Mouse (Mus musculus): ENCODE results near the gene Lgr4. TPM values are rescaled to one million over a fixed set of nuclear protein-coding genes. Genes with fewer than 3 reads are reported as not detected.

Gene Lgr4
- total RNA-seq, 1 experiment = 68.9 TPM

DNA sequence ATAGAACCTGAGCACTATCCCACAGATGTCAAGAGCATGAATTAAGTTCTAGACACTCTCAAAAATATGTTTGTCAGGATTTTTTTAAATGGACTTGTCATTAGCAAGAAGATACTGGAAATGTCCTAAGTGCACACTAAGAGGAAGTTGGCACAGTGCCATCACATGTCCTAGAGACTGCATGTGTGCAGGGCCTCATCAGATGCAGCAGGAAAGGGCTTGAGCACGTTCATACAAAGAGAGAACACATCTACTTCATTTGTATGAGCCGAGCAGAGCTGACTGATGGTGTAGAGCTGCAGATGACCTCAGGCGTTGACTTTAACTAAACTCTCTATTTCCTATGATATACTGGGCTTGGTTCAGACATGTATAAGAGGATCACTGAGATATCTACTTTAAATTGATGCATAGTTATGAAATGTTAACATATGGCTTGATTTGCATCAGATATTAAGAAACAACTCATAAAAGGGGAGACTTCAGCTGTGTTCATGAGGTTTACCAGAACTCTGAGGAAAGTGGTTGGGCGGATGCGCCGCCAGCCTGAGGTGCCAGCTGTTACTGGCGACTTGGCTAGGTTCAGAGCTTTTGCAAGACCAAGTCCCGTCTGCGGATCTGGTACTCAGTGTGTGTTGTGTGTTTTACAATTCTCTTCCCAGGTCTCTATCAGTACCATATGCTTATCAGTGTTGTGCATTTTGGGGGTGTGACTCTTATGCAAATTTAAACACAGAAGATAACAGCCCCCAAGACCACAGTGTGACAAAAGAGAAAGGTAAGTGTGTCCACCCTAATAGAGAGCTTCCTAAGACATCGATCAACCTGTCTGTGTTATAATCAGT is 90.2 kb downstream of the Lgr4 start:
- in situ Hi-C loops (cut with MboI; ENCODE audit: low sequenced_read_pairs in 2 of 2, unreplicated experiment in 2 of 2) = no loop called here
- no peak overlapping the region for H3K9ac ChIP-seq (ENCODE audit: insufficient read depth, low read depth, low read length, poor library complexity, severe bottlenecking)
- H3K4me3 ChIP-seq (ENCODE audit: insufficient read depth in 1 of 2, low read depth in 1 of 2, low read length in 2 of 2, poor library complexity in 1 of 2, severe bottlenecking in 1 of 2) = no peak overlapping the region
- H3K36me3 ChIP-seq (ENCODE audit: control insufficient read depth, insufficient read depth, low read length, poor library complexity, severe bottlenecking) = peaks cover 27% of the 10 kb centered on the region
- H3K4me1 ChIP-seq (ENCODE audit: control insufficient read depth in 2 of 2, insufficient read depth in 2 of 2, low read length in 2 of 2, poor library complexity in 1 of 2) = 0 out of 4 replicates have a peak, but pooled peaks cover 0 to 2% of the 10 kb centered on the region in 2 experiments
- H3K9me3 ChIP-seq (ENCODE audit: control insufficient read depth, insufficient read depth, low read depth, low read length) = no peaks in the 10 kb centered on the region
- no peak overlapping the region for H3K27ac ChIP-seq (ENCODE audit: insufficient read depth, low read depth, low read length, poor library complexity, severe bottlenecking)
- TF ChIP-seq MAFK (IDR thresholded peaks at IDR 0.05; ENCODE audit: insufficient read depth, low read depth, low read length) (no peak), ZNF384 (IDR thresholded peaks at IDR 0.05; ENCODE audit: low read depth, low read length) (no peak), CHD2 (IDR thresholded peaks at IDR 0.05; ENCODE audit: low read depth, low read length) (no peak), HCFC1 (IDR thresholded peaks at IDR 0.05; ENCODE audit: borderline replicate concordance, insufficient read depth, low read length) (no peak), ZC3H11A (IDR thresholded peaks at IDR 0.05; ENCODE audit: borderline replicate concordance, low read depth, low read length) (no peak)
- DNase-seq (ENCODE audit: low read depth, low spot score) = no peak

DNA sequence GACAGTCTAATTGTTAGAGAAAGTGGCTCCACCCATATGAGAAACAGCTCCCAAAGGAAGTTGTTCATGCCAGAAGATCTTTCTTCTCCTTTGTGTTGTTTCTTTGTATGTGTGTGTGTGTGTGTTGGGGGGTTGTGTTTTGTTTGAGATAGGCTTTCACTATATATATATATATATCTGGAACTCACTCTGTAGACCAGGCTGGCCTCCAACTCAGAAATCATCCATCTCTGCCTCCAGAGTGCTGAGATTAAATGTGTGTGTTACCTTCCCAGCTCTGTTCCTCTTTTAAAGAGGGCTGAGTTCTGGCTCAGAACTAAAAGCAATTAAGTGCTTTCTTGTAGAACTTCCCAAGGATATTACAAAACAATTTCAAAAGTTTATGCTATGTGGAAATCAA is 92.0 kb downstream of the Lgr4 start:
- no peak overlapping the region for H3K9ac ChIP-seq (ENCODE audit: insufficient read depth, low read depth, low read length, poor library complexity, severe bottlenecking)
- no peaks in the 10 kb centered on the region for H3K9me3 ChIP-seq (ENCODE audit: control insufficient read depth, insufficient read depth, low read depth, low read length)
- no peak overlapping the region for H3K4me3 ChIP-seq (ENCODE audit: insufficient read depth in 1 of 2, low read depth in 1 of 2, low read length in 2 of 2, poor library complexity in 1 of 2, severe bottlenecking in 1 of 2)
- no peak for DNase-seq (ENCODE audit: low read depth, low spot score)
- no peak overlapping the region for H3K27ac ChIP-seq (ENCODE audit: insufficient read depth, low read depth, low read length, poor library complexity, severe bottlenecking)
- H3K36me3 ChIP-seq (ENCODE audit: control insufficient read depth, insufficient read depth, low read length, poor library complexity, severe bottlenecking) = peaks cover 27% of the 10 kb centered on the region
- TF ChIP-seq ZC3H11A (IDR thresholded peaks at IDR 0.05; ENCODE audit: borderline replicate concordance, low read depth, low read length) = no peak
- no peak for TF ChIP-seq MAFK (IDR thresholded peaks at IDR 0.05; ENCODE audit: insufficient read depth, low read depth, low read length)
- TF ChIP-seq HCFC1 (IDR thresholded peaks at IDR 0.05; ENCODE audit: borderline replicate concordance, insufficient read depth, low read length) = no peak
- no peak for TF ChIP-seq CHD2 (IDR thresholded peaks at IDR 0.05; ENCODE audit: low read depth, low read length)
- no peak for TF ChIP-seq ZNF384 (IDR thresholded peaks at IDR 0.05; ENCODE audit: low read depth, low read length)
- 0 out of 4 replicates have a peak, but pooled peaks cover 0 to 2% of the 10 kb centered on the region in 2 experiments for H3K4me1 ChIP-seq (ENCODE audit: control insufficient read depth in 2 of 2, insufficient read depth in 2 of 2, low read length in 2 of 2, poor library complexity in 1 of 2)
- in situ Hi-C loops (cut with MboI; ENCODE audit: low sequenced_read_pairs in 2 of 2, unreplicated experiment in 2 of 2) = no loop called here

DNA sequence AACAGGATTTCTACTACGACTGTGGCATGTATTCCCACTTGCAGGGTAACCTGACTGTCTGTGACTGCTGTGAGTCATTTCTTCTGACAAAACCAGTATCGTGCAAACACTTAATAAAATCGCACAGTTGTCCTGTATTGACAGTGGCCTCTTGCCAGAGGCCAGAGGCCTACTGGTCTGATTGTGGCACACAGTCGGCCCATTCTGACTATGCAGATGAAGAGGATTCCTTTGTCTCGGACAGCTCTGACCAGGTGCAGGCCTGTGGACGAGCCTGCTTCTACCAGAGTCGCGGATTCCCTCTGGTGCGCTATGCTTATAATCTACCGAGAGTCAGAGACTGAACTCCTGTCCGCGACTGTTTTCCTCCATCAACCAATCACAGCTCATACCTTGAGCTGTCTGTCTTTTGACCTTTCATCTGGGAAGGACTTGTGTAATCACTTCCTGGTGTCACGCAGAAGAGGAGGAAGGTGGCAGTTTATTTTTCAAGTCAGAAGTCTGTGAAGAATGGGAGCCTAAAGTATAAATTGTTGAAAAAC is 94.8 kb downstream of the Lgr4 start:
- no peak for TF ChIP-seq ZNF384 (IDR thresholded peaks at IDR 0.05; ENCODE audit: low read depth, low read length)
- no peak for TF ChIP-seq HCFC1 (IDR thresholded peaks at IDR 0.05; ENCODE audit: borderline replicate concordance, insufficient read depth, low read length)
- TF ChIP-seq ZC3H11A (IDR thresholded peaks at IDR 0.05; ENCODE audit: borderline replicate concordance, low read depth, low read length) = no peak
- no peak for TF ChIP-seq CHD2 (IDR thresholded peaks at IDR 0.05; ENCODE audit: low read depth, low read length)
- TF ChIP-seq MAFK (IDR thresholded peaks at IDR 0.05; ENCODE audit: insufficient read depth, low read depth, low read length) = no peak
- Histone ChIP-seq H3K9ac (ENCODE audit: insufficient read depth, low read depth, low read length, poor library complexity, severe bottlenecking) (peak overlapping the region; percentile 8; the same call in 1 of the 2 replicates), H3K27ac (ENCODE audit: insufficient read depth, low read depth, low read length, poor library complexity, severe bottlenecking) (no peak overlapping the region), H3K4me1 (ENCODE audit: control insufficient read depth in 2 of 2, insufficient read depth in 2 of 2, low read length in 2 of 2, poor library complexity in 1 of 2) (0 out of 4 replicates have a peak, but pooled peaks cover 0 to 2% of the 10 kb centered on the region in 2 experiments), H3K9me3 (ENCODE audit: control insufficient read depth, insufficient read depth, low read depth, low read length) (no peaks in the 10 kb centered on the region), H3K4me3 (ENCODE audit: insufficient read depth in 1 of 2, low read depth in 1 of 2, low read length in 2 of 2, poor library complexity in 1 of 2, severe bottlenecking in 1 of 2) (peak overlapping the region in 1 of 2 experiments; percentile 22; a peak in 1 of 4 replicates), H3K36me3 (ENCODE audit: control insufficient read depth, insufficient read depth, low read length, poor library complexity, severe bottlenecking) (peaks cover 20% of the 10 kb centered on the region)
- peak; percentile 15 for DNase-seq (ENCODE audit: low read depth, low spot score)
- in situ Hi-C loops (cut with MboI; ENCODE audit: low sequenced_read_pairs in 2 of 2, unreplicated experiment in 2 of 2) = no loop called here

DNA sequence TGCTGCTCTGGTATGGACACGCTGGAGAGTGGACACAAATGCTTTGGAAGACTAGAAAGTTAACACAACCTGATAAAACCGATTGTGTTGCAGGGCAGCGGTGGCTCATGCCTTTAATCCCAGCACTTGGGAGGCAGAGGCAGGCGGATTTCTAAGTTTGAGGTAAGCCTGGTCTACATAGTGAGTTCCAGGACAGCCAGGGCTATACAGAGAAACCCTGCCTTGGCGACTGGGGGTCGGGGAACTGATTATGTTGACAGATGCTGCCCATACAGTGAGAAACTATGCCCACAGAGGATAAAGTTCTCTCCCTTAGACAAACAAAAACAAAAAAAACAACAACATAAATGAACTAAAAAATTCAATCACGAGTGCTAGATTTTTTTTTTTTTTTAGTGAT is 99.6 kb downstream of the Lgr4 start:
- peaks cover 5% of the 10 kb centered on the region; the same call in 1 of the 2 replicates for H3K36me3 ChIP-seq (ENCODE audit: control insufficient read depth, insufficient read depth, low read length, poor library complexity, severe bottlenecking)
- H3K27ac ChIP-seq (ENCODE audit: insufficient read depth, low read depth, low read length, poor library complexity, severe bottlenecking) = no peak overlapping the region
- no peak overlapping the region for H3K9ac ChIP-seq (ENCODE audit: insufficient read depth, low read depth, low read length, poor library complexity, severe bottlenecking)
- peak overlapping the region in 1 of 2 experiments; percentile 54; a peak in 2 of 4 replicates for H3K4me3 ChIP-seq (ENCODE audit: insufficient read depth in 1 of 2, low read depth in 1 of 2, low read length in 2 of 2, poor library complexity in 1 of 2, severe bottlenecking in 1 of 2)
- in situ Hi-C loops (cut with MboI; ENCODE audit: low sequenced_read_pairs in 2 of 2, unreplicated experiment in 2 of 2) = no loop called here
- no peak for DNase-seq (ENCODE audit: low read depth, low spot score)
- H3K4me1 ChIP-seq (ENCODE audit: control insufficient read depth in 2 of 2, insufficient read depth in 2 of 2, low read length in 2 of 2, poor library complexity in 1 of 2) = 0 out of 4 replicates have a peak, but pooled peaks cover 0 to under 1% of the 10 kb centered on the region in 2 experiments
- no peak for TF ChIP-seq ZNF384 (IDR thresholded peaks at IDR 0.05; ENCODE audit: low read depth, low read length)
- TF ChIP-seq ZC3H11A (IDR thresholded peaks at IDR 0.05; ENCODE audit: borderline replicate concordance, low read depth, low read length) = no peak
- TF ChIP-seq CHD2 (IDR thresholded peaks at IDR 0.05; ENCODE audit: low read depth, low read length) = no peak
- TF ChIP-seq HCFC1 (IDR thresholded peaks at IDR 0.05; ENCODE audit: borderline replicate concordance, insufficient read depth, low read length) = no peak
- no peak for TF ChIP-seq MAFK (IDR thresholded peaks at IDR 0.05; ENCODE audit: insufficient read depth, low read depth, low read length)
- no peaks in the 10 kb centered on the region for H3K9me3 ChIP-seq (ENCODE audit: control insufficient read depth, insufficient read depth, low read depth, low read length)
